Mouse (Mus musculus) left cerebral cortex, adult 2 months (tissue): ENCODE results near the gene Rab33b. TPM values are rescaled to one million over a fixed set of nuclear protein-coding genes. Genes with fewer than 3 reads are reported as not detected.

Experiments
- DNase-seq, 2 experiments: peaks; one replicate each; pipeline ENCODE4 v3.0.0; 2021 to 2022; ENCODE audit warnings: low spot score in 2 of 2, mixed read lengths in 1 of 2; ENCODE audit errors: extremely low spot score in 1 of 2
- H3K27ac ChIP-seq: fragments of 200-600 bp; 2 replicates; pipeline ENCODE4 v1.8.1; 2022
- H3K4me3 ChIP-seq: fragments of 200-600 bp; 2 replicates; pipeline ENCODE4 v1.8.1; 2022
- CTCF ChIP-seq: fragments of 200-600 bp; IDR thresholded peaks from 2 replicates; pipeline ENCODE4 v1.8.1; 2022; ENCODE audit warnings: antibody characterized with exemption, mild to moderate bottlenecking, moderate library complexity
- intact Hi-C: fragments of 180-260 bp; cut with DNase I; formaldehyde crosslinking; loops from one replicate; pipeline ENCODE4 v1.15.1; 2025
- total RNA-seq, 2 experiments: library from RNA; stranded (reverse); gene quantifications; 2 replicates each; pipeline ENCODE4 v1.2.3; 2021

Rab33b gene
- total RNA-seq, 2 experiments from 2014 or later = 19.2 to 20.8 TPM

GRCm38 (mm10) chr3:51540659-51541058, 56.9 kb downstream of the Rab33b start:
- Histone ChIP-seq H3K4me3 (no peak overlapping the region), H3K27ac (no peak overlapping the region)
- DNase-seq = no peak
- no peak for TF ChIP-seq CTCF
- intact Hi-C loops = no loop called here

GRCm38 (mm10) chr3:51544442-51545128, 60.9 kb downstream of the Rab33b start:
- TF ChIP-seq CTCF = no peak
- Histone ChIP-seq H3K27ac (no peak overlapping the region), H3K4me3 (no peak overlapping the region)
- DNase-seq = no peak
- intact Hi-C loops = no loop called here

Other genes starting within 250 kb of the Rab33b start
- gene Elf2, start 143.3 kb upstream of the Rab33b start, total RNA-seq = 10 to 100 TPM; 48.5 to 51.8 TPM
- gene Mgarp, start 87.2 kb upstream of the Rab33b start, total RNA-seq = not detected
- gene Ndufc1, start 74.9 kb upstream of the Rab33b start, total RNA-seq = 100 to 1,000 TPM; 286 to 307 TPM
- 10 to 100 TPM; 50.1 to 54.6 TPM for gene Naa15, start 68.8 kb upstream of the Rab33b start, total RNA-seq
- gene Setd7, start 77.0 kb downstream of the Rab33b start, total RNA-seq = 100 to 1,000 TPM; 133 to 143 TPM
- gene Mgst2, start 176.4 kb downstream of the Rab33b start, total RNA-seq = not detected